Mouse (Mus musculus) c-Kit-positive CD71-positive TER-119-positive erythroid progenitor cells, embryonic 14.5 days (primary cell): ENCODE data around the gene Magea5.
"Not testable (repeated sequence)": the region's sequence is repeated elsewhere in the genome, so short reads cannot be mapped to it uniquely, and the experiment has no call there.

Source experiments
- DNase-seq: peaks from one replicate; pipeline ENCODE4 v3.0.0-alpha.2; 2013; ENCODE audit warnings: low spot score

Magea5 gene

GRCm38 (mm10) chrX:155063045-155063444, at the start of gene Magea5:
Gene Magea5, minus strand, starts transcription at chrX:155063145.
- DNase-seq, result not testable (repeated sequence)

GRCm38 (mm10) chrX:155098024-155098423, 35.1 kb upstream of the Magea5 start:
- DNase-seq, result no peak

GRCm38 (mm10) chrX:155093566-155093965, 30.6 kb upstream of the Magea5 start, which contains the start of gene Magea2:
Gene Magea2, minus strand, starts transcription at chrX:155093666.
- not testable (repeated sequence) for DNase-seq

GRCm38 (mm10) chrX:155089693-155090092, 26.7 kb upstream of the Magea5 start, which contains the start of gene Magea1:
Gene Magea1, minus strand, starts transcription at chrX:155089793.
- not testable (repeated sequence) for DNase-seq
